Mouse (Mus musculus): ENCODE results near the gene Sptbn1. TPM values are rescaled to one million over a fixed set of nuclear protein-coding genes. Genes with fewer than 3 reads are reported as not detected.
A peak's percentile ranks its signal among the peaks of the same experiment; 100 is the strongest.

The Sptbn1 gene
- total and polyA plus RNA-seq, 2 experiments from 2014 or later = 121 to 271 TPM

DNA sequence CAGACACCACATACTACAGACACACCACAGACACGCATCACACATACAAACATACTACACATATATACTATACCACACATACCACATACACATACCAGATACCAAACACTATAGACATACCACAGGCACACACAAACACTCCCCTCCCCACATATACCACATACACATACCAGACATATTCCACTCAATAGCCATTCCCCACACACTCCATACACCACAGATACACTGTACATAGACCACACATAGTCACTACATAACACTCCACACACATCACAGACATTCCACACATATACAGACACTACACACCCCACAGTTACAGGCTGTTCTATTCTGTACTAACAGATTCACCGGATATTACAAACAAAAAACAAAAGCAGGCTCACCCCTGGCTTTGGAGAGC, 2.3 kb downstream of the Sptbn1 start:
- ATAC-seq (ENCODE audit: insufficient read depth, low read depth) (no peak), DNase-seq (ENCODE audit: low spot score) (no peak)
- H3K4me2 ChIP-seq (ENCODE audit: low read depth, low read length) = peak overlapping the region; percentile 77
- H3K36me3 ChIP-seq (replicated peaks; ENCODE audit: control insufficient read depth, insufficient read depth, low read length) = no peaks in the 10 kb centered on the region
- H3K4me3 ChIP-seq (ENCODE audit: low read depth, low read length) = peak overlapping the region; percentile 93
- peak overlapping the region; percentile 65 for H3K9ac ChIP-seq (replicated peaks; ENCODE audit: low read depth, low read length)
- no peaks in the 10 kb centered on the region for H3K27me3 ChIP-seq (ENCODE audit: control insufficient read depth, insufficient read depth, low read length)
- peak overlapping the region; percentile 62 for H3K27ac ChIP-seq (ENCODE audit: low read depth)
- H3K4me1 ChIP-seq (ENCODE audit: control insufficient read depth, insufficient read depth) = peaks cover 36% of the 10 kb centered on the region; the same call in 1 of the 2 replicates
- 31% methylated on average over 2 of the region's 2 CpGs for WGBS
- no peaks in the 10 kb centered on the region for H3K9me3 ChIP-seq (replicated peaks; ENCODE audit: control insufficient read depth, low read length)
- no peak for TF ChIP-seq EP300 (IDR thresholded peaks at IDR 0.05; ENCODE audit: low read depth)
- TF ChIP-seq CTCF (IDR thresholded peaks at IDR 0.05; ENCODE audit: low read depth) = no peak

DNA sequence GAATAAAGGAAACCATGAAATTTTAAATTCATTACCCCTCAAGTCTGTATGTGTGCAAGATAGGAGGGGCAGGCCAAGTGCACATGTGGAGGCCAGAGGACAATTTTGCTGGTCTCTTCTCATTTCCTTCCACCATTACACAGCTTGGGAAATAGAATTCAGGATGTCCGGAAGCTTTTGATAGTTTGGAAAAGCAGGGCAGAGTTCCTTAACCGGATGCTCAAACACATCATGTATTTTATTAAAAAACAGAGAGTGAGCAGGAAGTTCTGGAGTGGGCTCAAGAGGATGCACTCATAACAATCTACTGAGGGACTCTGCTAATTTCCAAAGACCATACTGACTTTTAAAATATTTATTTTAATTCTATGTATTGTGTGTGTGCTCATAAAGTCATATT, 4.3 kb downstream of the Sptbn1 start:
- H3K4me1 ChIP-seq (ENCODE audit: control insufficient read depth, insufficient read depth) = peaks cover 42% of the 10 kb centered on the region

DNA sequence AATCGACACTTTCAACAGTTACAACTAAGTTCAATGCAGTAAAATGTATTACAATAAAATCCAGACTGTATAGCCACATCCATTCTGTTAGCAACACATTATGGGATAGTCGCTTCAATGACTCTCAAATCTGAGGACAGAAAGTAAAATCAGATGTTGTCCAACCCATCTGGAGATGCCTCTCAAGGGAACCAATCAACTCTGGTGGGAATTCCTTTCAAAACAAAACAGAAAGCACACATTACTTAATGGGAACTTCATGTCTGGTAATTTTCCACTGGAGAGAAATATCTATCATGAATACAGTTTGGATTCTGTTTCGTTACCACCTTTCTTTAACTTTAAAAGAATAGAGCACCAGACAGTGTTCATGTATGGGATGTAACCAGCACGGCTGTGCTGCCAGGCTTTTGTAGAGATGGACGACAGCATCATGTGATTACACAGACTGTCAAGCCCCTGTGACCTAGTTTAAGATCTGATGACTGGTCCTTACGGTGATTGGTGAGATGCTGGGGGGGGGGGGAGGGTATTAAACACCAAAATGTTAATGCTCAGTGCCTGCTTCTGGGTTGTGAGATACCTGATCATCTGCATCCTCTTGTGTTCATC, 9.1 kb downstream of the Sptbn1 start:
- Histone ChIP-seq H3K4me1 (ENCODE audit: control insufficient read depth, insufficient read depth) (peaks cover 72% of the 10 kb centered on the region), H3K9me3 (replicated peaks; ENCODE audit: control insufficient read depth, low read length) (no peaks in the 10 kb centered on the region), H3K9ac (replicated peaks; ENCODE audit: low read depth, low read length) (no peak overlapping the region), H3K4me3 (ENCODE audit: low read depth, low read length) (no peak overlapping the region), H3K27me3 (ENCODE audit: control insufficient read depth, insufficient read depth, low read length) (no peaks in the 10 kb centered on the region), H3K27ac (ENCODE audit: low read depth) (peak overlapping the region; percentile 90), H3K4me2 (ENCODE audit: low read depth, low read length) (no peak overlapping the region), H3K36me3 (replicated peaks; ENCODE audit: control insufficient read depth, insufficient read depth, low read length) (peaks cover 14% of the 10 kb centered on the region; the same call in 1 of the 2 replicates)
- 48% methylated on average over 6 of the region's 6 CpGs for WGBS
- DNase-seq (ENCODE audit: low spot score) = no peak
- ATAC-seq (ENCODE audit: insufficient read depth, low read depth) = no peak
- TF ChIP-seq EP300 (IDR thresholded peaks at IDR 0.05; ENCODE audit: low read depth) (no peak), CTCF (IDR thresholded peaks at IDR 0.05; ENCODE audit: low read depth) (no peak)

More for the DNA sequence above, 4.3 kb downstream of the Sptbn1 start:
- Histone ChIP-seq H3K4me2 (ENCODE audit: low read depth, low read length) (peak overlapping the region; percentile 77), H3K9me3 (replicated peaks; ENCODE audit: control insufficient read depth, low read length) (no peaks in the 10 kb centered on the region), H3K4me3 (ENCODE audit: low read depth, low read length) (peak overlapping the region; percentile 93), H3K27ac (ENCODE audit: low read depth) (peak overlapping the region; percentile 82), H3K36me3 (replicated peaks; ENCODE audit: control insufficient read depth, insufficient read depth, low read length) (peaks cover 10% of the 10 kb centered on the region; the same call in 1 of the 2 replicates), H3K9ac (replicated peaks; ENCODE audit: low read depth, low read length) (no peak overlapping the region; the same call in 1 of the 2 replicates), H3K27me3 (ENCODE audit: control insufficient read depth, insufficient read depth, low read length) (no peaks in the 10 kb centered on the region)
- no peak for TF ChIP-seq CTCF (IDR thresholded peaks at IDR 0.05; ENCODE audit: low read depth)
- TF ChIP-seq EP300 (IDR thresholded peaks at IDR 0.05; ENCODE audit: low read depth) = peak; percentile 57; the same call in 1 of the 2 replicates
- WGBS = 18% methylated on average over 2 of the region's 2 CpGs
- DNase-seq (ENCODE audit: low spot score) (no peak), ATAC-seq (ENCODE audit: insufficient read depth, low read depth) (no peak)

GRCm38 (mm10) chr11:30257812-30258211, 10.2 kb downstream of the Sptbn1 start:
- TF ChIP-seq CTCF (IDR thresholded peaks at IDR 0.05; ENCODE audit: low read depth) (no peak), EP300 (IDR thresholded peaks at IDR 0.05; ENCODE audit: low read depth) (peak; percentile 99)
- peak; percentile 82 for DNase-seq (ENCODE audit: low spot score)
- ATAC-seq (ENCODE audit: insufficient read depth, low read depth) = peak; percentile 95
- H3K27ac ChIP-seq (ENCODE audit: low read depth) = peak overlapping the region; percentile 90
- no peaks in the 10 kb centered on the region for H3K9me3 ChIP-seq (replicated peaks; ENCODE audit: control insufficient read depth, low read length)
- H3K4me1 ChIP-seq (ENCODE audit: control insufficient read depth, insufficient read depth) = peaks cover 62% of the 10 kb centered on the region
- no peaks in the 10 kb centered on the region for H3K27me3 ChIP-seq (ENCODE audit: control insufficient read depth, insufficient read depth, low read length)
- H3K4me3 ChIP-seq (ENCODE audit: low read depth, low read length) = 0 out of 2 replicates have a peak overlapping the region, but pooled peaks have one; percentile 15
- H3K4me2 ChIP-seq (ENCODE audit: low read depth, low read length) = peak overlapping the region; percentile 47
- H3K9ac ChIP-seq (replicated peaks; ENCODE audit: low read depth, low read length) = no peak overlapping the region
- peaks cover 14% of the 10 kb centered on the region; the same call in 1 of the 2 replicates for H3K36me3 ChIP-seq (replicated peaks; ENCODE audit: control insufficient read depth, insufficient read depth, low read length)
- 11% methylated on average over 1 of the region's 1 CpGs for WGBS

DNA sequence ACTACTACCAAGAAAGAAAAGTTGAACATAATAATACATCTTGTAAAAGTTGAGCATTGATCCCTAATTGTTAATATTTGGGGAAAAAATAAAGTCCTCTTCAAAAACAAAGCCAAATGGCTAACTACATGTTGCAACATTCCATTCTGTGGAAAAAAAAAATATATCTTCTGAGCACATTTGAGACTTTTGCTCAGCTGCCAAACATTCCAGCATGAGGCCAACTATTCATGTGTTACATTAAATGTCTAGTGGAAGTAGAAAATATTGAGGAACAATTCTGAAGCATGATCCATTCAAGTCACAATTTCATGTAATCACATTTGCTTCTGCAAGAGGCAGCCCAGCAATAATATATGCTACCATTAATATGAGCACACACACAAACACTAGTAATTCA, 10.9 kb downstream of the Sptbn1 start:
- Histone ChIP-seq H3K27ac (ENCODE audit: low read depth) (peak overlapping the region; percentile 90), H3K9me3 (replicated peaks; ENCODE audit: control insufficient read depth, low read length) (no peaks in the 10 kb centered on the region), H3K4me3 (ENCODE audit: low read depth, low read length) (peak overlapping the region; percentile 15; the same call in 1 of the 2 replicates), H3K27me3 (ENCODE audit: control insufficient read depth, insufficient read depth, low read length) (no peaks in the 10 kb centered on the region), H3K4me1 (ENCODE audit: control insufficient read depth, insufficient read depth) (peaks cover 57% of the 10 kb centered on the region), H3K9ac (replicated peaks; ENCODE audit: low read depth, low read length) (no peak overlapping the region), H3K4me2 (ENCODE audit: low read depth, low read length) (peak overlapping the region; percentile 47), H3K36me3 (replicated peaks; ENCODE audit: control insufficient read depth, insufficient read depth, low read length) (peaks cover 14% of the 10 kb centered on the region; the same call in 1 of the 2 replicates)
- TF ChIP-seq EP300 (IDR thresholded peaks at IDR 0.05; ENCODE audit: low read depth) = no peak
- TF ChIP-seq CTCF (IDR thresholded peaks at IDR 0.05; ENCODE audit: low read depth) = no peak
- no peak for DNase-seq (ENCODE audit: low spot score)
- no peak for ATAC-seq (ENCODE audit: insufficient read depth, low read depth)

All from heart, postnatal 0 days (tissue).